Mouse (Mus musculus) ES-Bruce4 (cell line): Measurements from ENCODE around the gene Mptx1.

Experiments
- CTCF ChIP-seq: IDR thresholded peaks from one replicate; pipeline ENCODE4 v1.8.1; 2011; ENCODE audit warnings: low read depth, low read length
- EP300 ChIP-seq: IDR thresholded peaks from 2 replicates; pipeline ENCODE4 v1.6.1; 2011; ENCODE audit warnings: low read depth, low read length; ENCODE audit not compliant: insufficient read depth
- POLR2A ChIP-seq: IDR thresholded peaks from one replicate; pipeline ENCODE4 v1.8.1; 2011; ENCODE audit warnings: low read length; ENCODE audit not compliant: insufficient read depth

GRCm38 (mm10) chr1:174373799-174374198 is 43.5 kb downstream of the Mptx1 start:
- TF ChIP-seq CTCF: no peak
- TF ChIP-seq POLR2A: no peak
- no peak for TF ChIP-seq EP300
